9 mouse cellular contexts compared by ENCODE assay signal in the genomic region with DNA sequence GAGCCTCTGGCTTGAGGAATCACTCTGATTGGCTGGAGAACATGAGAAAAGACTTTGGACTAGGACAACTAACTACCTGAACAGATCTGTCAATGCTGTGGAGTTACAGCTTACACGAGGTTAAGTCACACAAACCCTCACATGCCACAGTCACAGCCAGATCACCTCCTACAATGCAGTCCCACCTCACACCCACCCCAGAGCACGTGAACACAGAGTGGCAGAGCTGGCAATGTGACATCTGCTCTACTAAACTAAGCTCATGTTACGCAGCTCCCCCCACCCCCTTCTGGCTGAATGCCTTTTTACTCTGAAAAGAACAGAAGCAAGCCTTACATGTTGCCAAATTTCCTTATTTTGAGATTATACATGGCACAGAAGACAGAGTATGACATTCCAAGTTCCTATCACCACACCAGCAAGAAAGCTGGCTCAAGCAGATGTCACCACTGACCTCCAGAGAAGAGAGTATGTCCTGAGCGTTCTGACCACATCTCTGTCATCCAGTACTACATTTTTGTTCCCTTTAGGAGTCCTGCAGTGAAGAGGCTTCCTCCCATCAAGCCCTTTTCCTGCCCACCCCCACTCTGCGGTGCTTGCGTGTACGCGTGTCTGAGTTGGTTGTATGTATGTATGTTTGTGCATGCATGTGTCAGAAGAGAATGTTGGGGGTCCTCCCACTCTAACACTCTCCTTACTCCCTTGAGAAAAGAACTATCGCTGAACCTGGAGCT. TPM values are rescaled to one million over a fixed set of nuclear protein-coding genes. Genes with fewer than 3 reads are reported as not detected.
DNase-seq lines count a peak whose midpoint lies in the region; ATAC-seq lines count a peak whose summit lies in the region.
"Had no signal": no experiment of that assay in that cellular context is flagged by ENCODE, and none has a peak within 500 bp of the region (broad histone marks: within the 10 kb centered on the region; RNA-seq: fewer than 3 reads in every experiment).

No protein-coding gene starts in this region.

- no peak overlapping the region for H3K27ac ChIP-seq in neural tube, embryonic 13.5 days (replicated peaks)
- H3K27ac ChIP-seq in intestine, embryonic 15.5 days, result no peak overlapping the region
- H3K27ac ChIP-seq: limb, embryonic 15.5 days had no signal

- DNase-seq in neural tube, embryonic 10.5 days (ENCODE audit: extremely low spot score, low spot score), result no peak
- peak; percentile 2 for DNase-seq in forelimb bud, embryonic 11.5 days (ENCODE audit: low read depth, low spot score)
- peak; percentile 57 to 70 for DNase-seq in left cerebral cortex, adult 18-20 months (ENCODE audit: low spot score in 2 of 2)
- peak; percentile 71 for DNase-seq in lung, postnatal 36 days
- no peak for DNase-seq in gastrocnemius, postnatal 10 days
- DNase-seq in ovary, adult 18-20 months (ENCODE audit: low spot score), result no peak

- H3K9ac ChIP-seq in neural tube, embryonic 13.5 days, result no peak overlapping the region
- H3K9ac ChIP-seq in intestine, embryonic 15.5 days, result no peak overlapping the region
- H3K9ac ChIP-seq: limb, embryonic 15.5 days had no signal

- no peaks in the 10 kb centered on the region for H3K9me3 ChIP-seq in neural tube, embryonic 13.5 days
- no peaks in the 10 kb centered on the region for H3K9me3 ChIP-seq in intestine, embryonic 15.5 days
- H3K9me3 ChIP-seq: limb, embryonic 15.5 days had no signal

- peaks cover 7% of the 10 kb centered on the region for H3K4me1 ChIP-seq in neural tube, embryonic 13.5 days (replicated peaks)
- 0 out of 2 replicates have a peak, but pooled peaks cover 7% of the 10 kb centered on the region for H3K4me1 ChIP-seq in intestine, embryonic 15.5 days (replicated peaks)

- no peak overlapping the region for H3K4me3 ChIP-seq in neural tube, embryonic 13.5 days
- no peak overlapping the region for H3K4me3 ChIP-seq in intestine, embryonic 15.5 days (replicated peaks)
- H3K4me3 ChIP-seq: limb, embryonic 15.5 days had no signal

- H3K27me3 ChIP-seq in neural tube, embryonic 13.5 days, result no peaks in the 10 kb centered on the region
- H3K27me3 ChIP-seq in intestine, embryonic 15.5 days (replicated peaks), result no peaks in the 10 kb centered on the region
- H3K27me3 ChIP-seq: limb, embryonic 15.5 days had no signal

- no peaks in the 10 kb centered on the region for H3K36me3 ChIP-seq in neural tube, embryonic 13.5 days
- H3K36me3 ChIP-seq in intestine, embryonic 15.5 days, result no peaks in the 10 kb centered on the region
- H3K36me3 ChIP-seq: limb, embryonic 15.5 days had no signal

- 78% methylated on average over 9 of the region's 9 CpGs for WGBS in neural tube, embryonic 13.5 days
- 69% methylated on average over 9 of the region's 9 CpGs for WGBS in intestine, embryonic 15.5 days

- ATAC-seq in neural tube, embryonic 13.5 days (ENCODE audit: low read depth), result peak; percentile 58; the same call in 1 of the 2 replicates
- ATAC-seq in intestine, embryonic 15.5 days, result peak; percentile 57

- no peak overlapping the region for H3K4me2 ChIP-seq in neural tube, embryonic 13.5 days
- no peak overlapping the region for H3K4me2 ChIP-seq in intestine, embryonic 15.5 days (replicated peaks)
- H3K4me2 ChIP-seq: limb, embryonic 15.5 days had no signal

RNA-seq across cellular contexts. Expression of gene Ralgapa2, which starts 9.4 kb away (rescaled TPM):
- 9.3 and 9.4 TPM in 2 replicates for polyA plus RNA-seq in neural tube, embryonic 13.5 days (2015; fragmentation: Nextera tagmentation; extraction: Ambion mirVana)
- polyA plus RNA-seq in intestine, embryonic 15.5 days (2015; fragmentation: Nextera tagmentation; extraction: Ambion mirVana), result 8.5 and 9.2 TPM in 2 replicates
- total RNA-seq in left cerebral cortex, adult 18-20 months (2021), result 10 to 100 TPM; 19.2 to 19.7 TPM
- 1 to 10 TPM; 4.2 to 7.0 TPM for total RNA-seq in gastrocnemius, postnatal 10 days (2021)

Comparison
In these comparisons a context has a peak if more than half of its experiments do, and no peak if none do; other contexts are left out.
1. DNase-seq: peak in forelimb bud, embryonic 11.5 days (single experiment), left cerebral cortex, adult 18-20 months (2 of 2) and lung, postnatal 36 days (single experiment); none in neural tube, embryonic 10.5 days (single experiment), gastrocnemius, postnatal 10 days (single experiment) and ovary, adult 18-20 months (single experiment).